Mouse (Mus musculus) small intestine, adult 2 months (tissue): ENCODE results near the gene Smyd2. TPM values are rescaled to one million over a fixed set of nuclear protein-coding genes. Genes with fewer than 3 reads are reported as not detected.

Experiments
- H3K27ac ChIP-seq: fragments of 200-500 bp; 2 replicates; pipeline ENCODE4 v1.5.1; 2012; ENCODE audit warnings: low read depth, low read length, control low read depth, inconsistent platforms; ENCODE audit not compliant: insufficient read depth
- H3K27me3 ChIP-seq: fragments of 200-500 bp; 2 replicates; pipeline ENCODE4 v1.6.1; 2012; ENCODE audit warnings: mild to moderate bottlenecking, moderate library complexity, low read length, inconsistent platforms; ENCODE audit not compliant: control insufficient read depth, insufficient read depth
- H3K36me3 ChIP-seq: fragments of 200-500 bp; 2 replicates; pipeline ENCODE4 v1.6.1; 2012; ENCODE audit warnings: mild to moderate bottlenecking, low read length, control low read depth, inconsistent platforms; ENCODE audit not compliant: control insufficient read depth, insufficient read depth
- H3K4me1 ChIP-seq: fragments of 200-500 bp; 2 replicates; pipeline ENCODE4 v1.6.1; 2012; ENCODE audit warnings: low read length, inconsistent platforms, mixed read lengths; ENCODE audit not compliant: control insufficient read depth, insufficient read depth, insufficient read length
- H3K4me3 ChIP-seq: fragments of 200-500 bp; 2 replicates; pipeline ENCODE4 v1.5.1; 2012; ENCODE audit warnings: low read depth, mild to moderate bottlenecking, control low read depth, inconsistent platforms, low read length, moderate library complexity
- CTCF ChIP-seq: fragments of 200-500 bp; IDR thresholded peaks from 2 replicates; pipeline ENCODE4 v1.5.1; 2012; ENCODE audit warnings: low read depth, mild to moderate bottlenecking, control low read depth, inconsistent platforms, low read length, moderate library complexity, mixed read lengths; ENCODE audit not compliant: insufficient replicate concordance, insufficient read length; ENCODE audit errors: extremely low read depth
- POLR2A ChIP-seq: fragments of 200-500 bp; IDR thresholded peaks from 2 replicates; pipeline ENCODE4 v1.6.1; 2012; ENCODE audit warnings: low read depth, mild to moderate bottlenecking, control low read depth, inconsistent platforms, low read length, moderate library complexity
- WGBS: fragments of 180-500 bp; shearing (Covaris S2); methylation state at CpG from one replicate; pipeline ENCODE4 v1.1.7; 2018; 5-methylcytosine and 5-hydroxymethylcytosine counted together
- polyA plus RNA-seq: library from polyadenylated mRNA; depleted of rRNA; stranded (reverse); fragments of >200 nt; gene quantifications from 2 replicates; pipeline ENCODE4 v1.2.3, GENCODE M21; 2012

Gene Smyd2
- polyA plus RNA-seq, 1 experiment, result 27.0 TPM

DNA sequence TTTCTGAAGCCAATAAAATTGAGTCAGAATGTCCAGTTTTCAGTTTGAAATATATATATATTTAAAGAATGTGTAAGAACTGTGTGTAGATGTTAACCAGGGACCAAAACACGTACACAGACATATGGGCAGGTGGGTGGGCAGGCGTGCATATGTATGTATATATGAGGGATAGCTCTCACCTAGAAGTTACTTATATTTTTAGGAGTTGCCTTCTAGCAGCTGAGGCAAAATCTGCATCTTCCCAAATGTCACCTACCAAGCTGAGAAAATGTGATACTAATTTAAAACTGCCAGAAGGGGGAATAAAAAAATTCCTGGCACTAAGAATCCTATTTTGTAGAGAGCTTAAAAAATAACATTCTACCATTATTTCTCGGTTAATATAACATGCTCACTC, 2.4 kb downstream of the Smyd2 start:
- 86% methylated on average over 3 of the region's 3 CpGs for WGBS
- Histone ChIP-seq H3K27me3 (no peaks in the 10 kb centered on the region), H3K27ac (no peak overlapping the region), H3K4me3 (no peak overlapping the region), H3K4me1 (peaks cover 14% of the 10 kb centered on the region), H3K36me3 (no peaks in the 10 kb centered on the region)
- TF ChIP-seq CTCF (no peak), POLR2A (no peak)

DNA sequence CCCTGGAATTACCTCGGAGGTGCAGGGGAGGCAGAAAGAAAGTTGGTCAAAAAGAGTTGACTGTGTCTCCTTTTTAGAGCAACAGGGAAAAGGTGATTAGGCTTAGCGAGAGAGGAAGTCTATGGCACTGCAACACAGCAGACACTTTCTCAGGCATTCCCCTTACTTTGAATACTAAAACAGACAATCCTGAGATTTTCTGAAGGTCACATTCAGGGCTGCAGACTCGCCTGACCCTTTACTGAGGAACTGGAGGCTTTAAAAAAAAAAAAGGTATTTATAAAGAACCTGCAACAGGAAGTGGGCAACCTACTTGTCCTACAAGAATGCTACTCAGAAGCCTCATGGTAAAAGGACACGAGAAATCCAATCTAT, 5.0 kb downstream of the Smyd2 start:
- Histone ChIP-seq H3K36me3 (peaks cover 2% of the 10 kb centered on the region; the same call in 1 of the 2 replicates), H3K27me3 (no peaks in the 10 kb centered on the region), H3K4me1 (peaks cover 9% of the 10 kb centered on the region), H3K4me3 (no peak overlapping the region), H3K27ac (no peak overlapping the region)
- WGBS, result 62% methylated on average over 4 of the region's 4 CpGs
- TF ChIP-seq CTCF, result no peak
- no peak for TF ChIP-seq POLR2A

DNA sequence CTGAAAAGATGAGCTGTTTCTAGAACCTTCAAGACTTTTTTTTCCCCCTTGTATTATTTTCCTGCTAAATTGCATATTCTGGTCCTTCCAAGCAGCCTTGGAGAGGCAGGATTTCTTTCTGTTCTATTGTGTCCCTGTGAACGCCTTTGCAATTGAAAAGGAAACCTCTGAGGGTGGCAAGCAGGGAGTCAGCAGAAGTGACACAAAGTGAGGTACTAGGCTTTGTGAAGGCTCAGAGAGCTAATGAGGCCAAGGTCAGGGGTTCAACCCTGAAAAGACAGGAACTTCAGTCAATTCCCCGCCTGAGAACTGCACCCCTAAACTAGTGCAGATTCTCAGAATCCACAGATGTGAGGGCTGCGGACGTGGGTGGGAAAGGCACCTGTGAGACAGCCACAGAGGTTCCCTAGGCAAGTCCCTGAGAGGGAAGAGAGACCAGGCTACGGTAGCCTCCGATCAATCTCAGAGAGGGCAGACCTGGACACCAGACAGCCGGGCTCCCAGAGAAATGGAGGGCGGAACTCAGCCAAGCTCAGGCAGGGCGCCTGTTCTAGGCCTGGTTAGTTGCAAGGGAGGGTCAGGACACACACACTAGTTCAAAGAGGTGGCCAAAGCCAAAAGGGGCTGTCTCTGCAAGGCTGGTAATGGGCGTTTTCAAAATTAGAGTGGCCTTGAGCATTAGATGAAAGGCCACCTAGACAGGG, 5.6 kb downstream of the Smyd2 start:
- no peak overlapping the region for H3K4me3 ChIP-seq
- TF ChIP-seq CTCF, result no peak
- TF ChIP-seq POLR2A, result no peak
- peaks cover 9% of the 10 kb centered on the region for H3K4me1 ChIP-seq
- peaks cover 2% of the 10 kb centered on the region; the same call in 1 of the 2 replicates for H3K36me3 ChIP-seq
- WGBS, result 85% methylated on average over 10 of the region's 10 CpGs
- H3K27me3 ChIP-seq, result no peaks in the 10 kb centered on the region
- no peak overlapping the region for H3K27ac ChIP-seq

DNA sequence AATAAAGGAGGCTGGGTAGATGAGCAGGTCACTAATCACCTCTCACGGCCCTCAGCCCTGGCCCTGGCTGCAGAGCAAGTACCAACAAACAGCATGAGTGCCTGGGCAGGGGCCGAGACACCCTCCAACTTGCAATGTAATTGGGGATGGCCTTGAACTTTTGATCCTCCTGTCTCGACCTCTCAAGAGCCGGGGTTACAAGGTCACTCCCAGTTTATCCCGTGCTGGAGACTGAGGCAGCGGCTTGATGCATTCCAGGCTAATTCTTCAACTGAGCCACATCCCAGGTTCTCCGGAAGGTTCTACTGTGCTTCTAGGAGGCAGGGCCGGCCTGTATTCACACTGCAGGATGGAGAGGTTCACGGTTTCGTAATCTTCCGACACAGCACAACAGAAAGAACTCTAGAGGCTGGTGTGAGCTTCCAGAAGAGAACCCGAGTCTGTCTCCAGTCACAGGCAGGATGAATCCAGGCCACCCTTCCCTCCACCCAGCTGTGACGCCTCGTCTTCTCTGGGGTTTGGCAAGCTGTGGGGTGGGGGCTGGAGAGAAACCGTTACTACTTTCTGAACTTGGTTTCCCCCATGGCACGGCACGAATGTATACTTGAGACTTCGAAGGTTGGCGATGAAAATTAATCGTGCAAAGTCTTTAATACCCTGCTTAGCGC, 8.9 kb downstream of the Smyd2 start:
- Histone ChIP-seq H3K27ac (no peak overlapping the region), H3K4me1 (no peaks in the 10 kb centered on the region), H3K27me3 (no peaks in the 10 kb centered on the region), H3K4me3 (no peak overlapping the region), H3K36me3 (peaks cover 3% of the 10 kb centered on the region; the same call in 1 of the 2 replicates)
- TF ChIP-seq POLR2A (no peak), CTCF (no peak)
- 88% methylated on average over 21 of the region's 21 CpGs for WGBS

DNA sequence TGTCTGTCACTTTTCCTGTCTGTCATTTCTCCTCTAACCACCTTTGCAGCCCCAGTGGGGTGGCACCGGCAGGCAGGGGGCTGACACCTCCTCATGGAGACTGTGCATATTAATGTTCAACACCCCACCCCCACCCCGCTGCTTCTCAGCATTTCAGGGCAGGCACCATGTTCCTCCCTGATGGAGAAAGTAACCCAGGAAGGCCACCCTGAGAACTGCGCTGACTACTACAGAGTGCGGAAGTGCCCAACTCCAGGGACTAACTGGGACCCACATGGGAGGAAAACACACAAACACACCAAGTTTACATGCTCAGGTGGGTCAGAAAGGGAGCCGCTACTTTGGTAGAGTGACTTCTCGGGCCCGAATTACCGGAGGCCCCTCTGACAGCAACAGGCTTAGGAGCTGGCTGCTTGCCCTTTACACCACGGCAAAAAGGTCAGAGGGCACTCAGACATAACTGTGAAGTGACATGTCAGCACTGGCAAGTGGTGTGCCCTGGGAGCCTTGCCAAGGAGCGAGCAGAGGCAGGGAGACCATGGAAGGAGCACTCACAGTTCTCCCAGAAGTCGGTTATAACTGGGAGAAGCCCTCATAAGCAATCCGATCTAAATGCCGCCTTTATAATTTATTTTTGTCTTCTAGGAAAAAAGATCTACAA, 11.3 kb downstream of the Smyd2 start:
- no peak overlapping the region for H3K4me3 ChIP-seq
- 65% methylated on average over 13 of the region's 13 CpGs for WGBS
- H3K27ac ChIP-seq, result no peak overlapping the region
- H3K4me1 ChIP-seq, result no peaks in the 10 kb centered on the region
- H3K27me3 ChIP-seq, result no peaks in the 10 kb centered on the region
- H3K36me3 ChIP-seq, result peaks cover 3% of the 10 kb centered on the region; the same call in 1 of the 2 replicates
- TF ChIP-seq CTCF, result no peak
- no peak for TF ChIP-seq POLR2A

DNA sequence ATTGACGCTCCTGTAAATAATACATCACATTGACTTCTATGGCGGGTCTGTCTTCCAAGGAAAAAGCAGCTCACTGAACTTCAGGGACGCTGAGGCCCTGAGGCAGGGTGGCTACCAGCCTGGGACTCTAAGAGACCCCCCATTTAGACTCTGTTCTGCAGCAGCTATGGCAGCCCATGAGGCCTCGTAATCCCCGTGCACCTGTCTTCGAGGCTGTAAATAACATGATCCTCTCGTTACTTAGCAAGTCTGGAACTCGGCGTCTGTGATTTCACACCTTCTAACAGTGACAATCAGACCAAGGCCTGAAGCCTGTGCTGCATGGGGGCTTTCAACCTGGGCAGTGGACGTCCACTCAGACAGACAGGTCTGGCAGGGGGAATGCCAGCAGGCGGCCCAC, 19.0 kb downstream of the Smyd2 start:
- Histone ChIP-seq H3K4me3 (no peak overlapping the region), H3K36me3 (no peaks in the 10 kb centered on the region; the same call in 1 of the 2 replicates)

DNA sequence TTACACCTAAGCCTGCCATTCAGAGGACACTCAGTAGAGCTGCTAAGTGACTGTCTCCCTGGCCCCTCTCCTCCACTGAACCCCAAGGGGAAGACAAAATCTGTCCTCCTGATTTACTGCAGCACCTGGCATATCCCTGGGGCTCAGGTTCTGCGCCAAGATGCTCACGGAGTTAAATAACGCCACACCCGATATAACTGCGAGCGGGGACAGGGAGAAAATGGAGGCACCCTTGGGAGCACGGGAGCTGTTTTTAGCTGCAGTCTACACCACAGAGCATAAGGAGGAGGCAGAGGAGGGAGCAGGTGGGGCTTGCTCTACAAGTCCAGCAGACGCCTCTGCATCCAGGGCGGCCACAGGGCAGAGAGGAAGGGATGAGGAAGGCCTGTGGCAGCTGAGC, 19.8 kb downstream of the Smyd2 start:
- H3K4me1 ChIP-seq, result no peaks in the 10 kb centered on the region
- H3K27ac ChIP-seq, result no peak overlapping the region
- no peaks in the 10 kb centered on the region for H3K27me3 ChIP-seq
- no peak for TF ChIP-seq CTCF
- no peak for TF ChIP-seq POLR2A
- H3K36me3 ChIP-seq, result no peaks in the 10 kb centered on the region; the same call in 1 of the 2 replicates
- H3K4me3 ChIP-seq, result no peak overlapping the region
- 91% methylated on average over 9 of the region's 9 CpGs for WGBS

More for the DNA sequence above, 19.0 kb downstream of the Smyd2 start:
- Histone ChIP-seq H3K4me1 (no peaks in the 10 kb centered on the region), H3K27ac (no peak overlapping the region), H3K27me3 (no peaks in the 10 kb centered on the region)
- TF ChIP-seq CTCF (no peak), POLR2A (no peak)
- 86% methylated on average over 11 of the region's 11 CpGs for WGBS
